Mouse (Mus musculus) liver, postnatal 0 days (tissue): ENCODE measurements at regions not wholly inside any gene's neighbourhood (a gene's known extent, or its start where the extent isn't known, plus 50 kb on each side); places are given as distances from the start of the nearest gene placed in this dataset.

Experiments used
- CTCF ChIP-seq: sonication (generic); IDR thresholded peaks from 2 replicates; pipeline ENCODE4 v1.5.1; 2016; ENCODE audit warnings: antibody characterized with exemption, low read depth
- EP300 ChIP-seq: IDR thresholded peaks from 2 replicates; pipeline ENCODE4 v1.6.1; 2016; ENCODE audit warnings: antibody characterized with exemption, low read depth, mild to moderate bottlenecking

- TF ChIP-seq EP300 (no peak), CTCF (no peak)
Measured at GRCm38 (mm10) chr3:147080197-147080596, 228.0 kb downstream of the Ttll7 start.
